Mouse (Mus musculus) mammary gland, adult 2 months (tissue): ENCODE measurements around the gene Gnl2. TPM values are rescaled to one million over a fixed set of nuclear protein-coding genes. Genes with fewer than 3 reads are reported as not detected.

Experiments
- polyA plus RNA-seq: library from polyadenylated mRNA; depleted of rRNA; stranded (reverse); fragments of >200 nt; gene quantifications from 2 replicates; pipeline ENCODE4 v1.2.3, GENCODE M21; 2012; ENCODE audit warnings: low replicate concordance; rRNA removed

The Gnl2 gene
- polyA plus RNA-seq = 10.1 and 20.9 TPM in 2 replicates

DNA sequence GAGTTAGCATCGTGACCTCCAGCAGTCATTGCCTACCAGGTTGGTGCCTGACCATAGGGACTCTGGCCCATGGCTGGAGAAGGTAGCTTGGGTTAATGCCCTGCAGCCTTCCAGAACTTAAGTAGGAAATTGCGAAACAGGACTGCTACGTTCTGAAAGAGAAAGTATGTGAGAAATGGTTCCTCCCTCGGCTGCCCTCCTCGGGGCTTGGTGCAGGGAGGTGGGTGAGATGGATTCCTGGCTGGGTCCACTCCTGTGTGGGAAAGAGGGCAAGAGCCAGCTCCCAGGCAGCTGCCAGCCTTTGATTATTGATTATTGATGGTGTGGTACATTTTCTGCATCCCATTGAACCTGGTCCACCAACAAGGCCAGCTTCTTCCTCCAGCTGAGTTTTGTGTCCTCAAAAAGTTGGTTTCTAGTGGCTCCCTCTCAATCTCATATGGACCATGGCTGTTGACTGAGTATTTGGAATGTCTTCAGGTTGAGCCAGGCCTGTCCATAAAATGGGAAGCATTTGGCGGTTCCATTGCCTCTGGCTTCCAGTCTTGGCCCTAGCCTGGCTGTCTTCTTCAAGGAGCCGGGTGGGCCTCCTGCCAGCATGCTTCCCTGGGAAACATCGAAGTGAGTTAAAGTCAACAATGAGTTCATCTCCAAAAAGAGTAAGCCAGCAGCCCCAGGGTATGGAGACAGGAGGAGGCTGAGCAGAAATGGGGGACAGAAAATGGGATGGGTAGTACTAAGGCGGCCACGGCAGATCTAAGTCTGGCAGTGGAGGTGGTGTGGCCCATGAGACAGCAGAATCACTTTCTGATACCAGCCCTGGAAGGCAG is at the start of gene Gnl2:
TSS of gene Gnl2 (plus strand) at position 780 of the 830 bp plus-strand sequence.

DNA sequence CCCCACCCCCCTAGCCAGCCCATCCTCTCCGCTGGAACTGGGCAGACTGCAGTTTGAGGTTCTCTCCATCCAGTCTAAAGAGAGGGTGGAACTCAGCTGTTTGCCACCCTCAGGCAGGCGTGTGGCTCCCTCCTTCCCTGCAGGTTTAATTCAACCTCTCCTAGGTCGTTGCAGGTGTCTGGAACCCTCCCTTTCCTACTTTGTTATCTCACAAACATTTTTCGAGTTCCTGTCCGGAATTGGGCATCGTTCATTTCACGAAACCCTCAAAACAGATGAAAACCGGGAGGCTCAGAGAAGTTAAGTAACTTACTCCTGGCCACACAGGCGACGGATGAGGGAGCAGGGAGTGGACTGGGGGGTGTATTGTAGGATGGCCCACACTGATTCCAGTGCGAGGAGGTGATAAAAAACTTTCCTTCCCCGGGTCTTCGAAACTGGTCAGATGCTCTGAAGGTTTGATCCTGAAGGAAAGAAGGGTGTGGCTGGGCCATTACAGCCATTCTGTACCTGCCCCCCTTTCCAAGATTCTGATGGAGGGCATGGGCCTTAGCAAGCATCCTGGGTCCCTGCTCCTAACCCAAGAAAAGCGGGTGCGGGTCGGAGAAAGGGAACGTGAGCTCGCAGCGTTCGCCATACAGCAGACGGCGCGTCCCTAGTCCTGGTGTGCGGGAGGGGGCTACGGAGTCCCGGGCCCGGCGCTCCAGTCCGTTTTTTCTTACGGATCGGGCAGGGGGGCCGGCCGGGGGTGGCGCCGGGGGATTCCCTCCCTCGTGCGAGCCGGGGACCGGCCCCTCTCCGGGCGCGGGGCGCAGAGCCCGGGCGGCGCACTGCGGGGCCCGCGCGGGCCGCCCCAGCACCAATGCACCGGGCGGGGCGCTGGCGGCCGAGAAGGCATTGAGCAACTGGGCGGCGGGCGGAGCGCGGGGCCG is 30.4 kb upstream of the Gnl2 start, which contains the start of gene Rspo1:
TSS of gene Rspo1 (plus strand) at position 760 of the 932 bp plus-strand sequence.

DNA sequence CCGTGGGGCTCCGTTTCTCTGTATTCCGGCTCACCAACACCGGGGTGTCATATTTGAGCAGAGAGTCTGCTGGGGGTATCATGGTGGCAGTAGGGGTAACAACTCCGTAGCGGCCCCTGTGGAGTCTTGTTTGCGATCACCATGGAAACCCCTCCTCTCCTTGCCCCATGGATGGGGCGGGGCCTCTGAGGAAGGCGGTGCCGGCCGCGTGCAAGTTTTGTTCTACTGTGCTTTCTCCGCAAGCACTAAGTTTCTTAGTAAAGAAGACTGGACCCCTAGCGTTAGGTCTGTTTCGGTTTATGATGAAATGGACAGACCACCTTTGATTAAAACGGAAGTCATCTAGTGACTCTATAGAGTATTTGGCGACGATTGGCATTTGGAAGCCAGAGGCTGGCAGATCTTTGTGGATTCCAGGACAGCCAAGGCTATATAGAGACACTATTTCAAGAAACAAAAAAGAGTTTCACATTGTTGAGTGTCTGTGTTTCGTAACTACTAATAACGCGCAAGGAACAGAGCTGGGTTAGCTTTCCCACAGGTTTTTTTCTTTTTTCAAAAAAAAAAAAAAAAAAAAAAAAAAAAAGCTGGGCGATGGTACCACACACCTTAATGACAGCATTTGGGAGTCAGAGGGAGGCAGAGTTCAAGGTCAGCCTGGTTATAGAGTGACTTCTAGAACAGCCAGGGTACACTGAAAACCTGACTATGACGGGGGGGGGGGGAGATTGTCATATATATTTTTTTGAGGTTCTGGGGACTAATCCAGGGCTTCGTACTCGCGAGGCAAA is 49.3 kb downstream of the Gnl2 start, which contains the start of gene Dnali1:
TSS of gene Dnali1 (minus strand) at position 187 of the 791 bp plus-strand sequence.

DNA sequence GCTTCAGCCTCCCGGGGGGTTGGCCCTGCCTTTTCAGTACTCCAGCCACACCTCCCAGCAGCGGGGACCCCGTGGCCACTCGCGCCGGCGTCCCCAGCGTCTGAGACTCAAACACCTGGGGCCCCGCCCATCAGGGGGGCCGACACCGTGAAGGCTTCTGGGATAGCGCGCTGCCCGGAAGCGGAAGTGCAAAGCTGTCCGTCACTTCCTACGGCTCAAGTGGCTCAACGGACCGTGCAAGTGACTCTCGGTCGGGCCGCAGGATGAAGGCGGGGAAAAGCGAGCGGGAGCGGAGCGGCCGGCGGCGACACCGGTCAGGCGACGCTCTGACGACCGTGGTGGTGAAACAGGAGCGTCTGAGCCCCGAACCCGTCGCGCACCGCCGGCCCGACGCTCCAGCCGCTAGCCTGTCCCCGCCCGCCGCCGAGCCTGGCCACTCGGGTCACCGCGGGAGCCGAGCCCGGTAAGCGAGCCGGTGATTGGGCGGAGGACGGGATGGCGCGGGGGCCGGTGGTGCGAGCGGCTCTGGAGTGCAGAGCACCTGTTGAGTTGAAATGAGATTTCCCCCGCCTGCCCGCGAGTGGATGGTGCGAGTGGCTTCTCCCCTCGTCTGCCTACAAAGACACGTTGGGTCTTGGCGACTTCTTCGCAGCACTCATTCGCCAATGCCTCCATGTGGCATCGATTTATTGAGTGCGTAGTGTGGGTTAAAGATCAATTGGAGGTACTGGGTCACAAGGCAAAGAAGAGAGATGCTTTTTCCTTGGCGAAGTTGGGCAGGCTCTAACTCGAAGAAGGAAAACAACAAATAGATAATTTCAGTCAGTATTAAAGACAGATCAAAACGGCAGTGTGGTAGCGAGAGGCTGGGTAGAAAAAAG is 50.3 kb downstream of the Gnl2 start, which contains the start of gene Snip1:
TSS of gene Snip1 (plus strand) at position 183 of the 881 bp plus-strand sequence.

DNA sequence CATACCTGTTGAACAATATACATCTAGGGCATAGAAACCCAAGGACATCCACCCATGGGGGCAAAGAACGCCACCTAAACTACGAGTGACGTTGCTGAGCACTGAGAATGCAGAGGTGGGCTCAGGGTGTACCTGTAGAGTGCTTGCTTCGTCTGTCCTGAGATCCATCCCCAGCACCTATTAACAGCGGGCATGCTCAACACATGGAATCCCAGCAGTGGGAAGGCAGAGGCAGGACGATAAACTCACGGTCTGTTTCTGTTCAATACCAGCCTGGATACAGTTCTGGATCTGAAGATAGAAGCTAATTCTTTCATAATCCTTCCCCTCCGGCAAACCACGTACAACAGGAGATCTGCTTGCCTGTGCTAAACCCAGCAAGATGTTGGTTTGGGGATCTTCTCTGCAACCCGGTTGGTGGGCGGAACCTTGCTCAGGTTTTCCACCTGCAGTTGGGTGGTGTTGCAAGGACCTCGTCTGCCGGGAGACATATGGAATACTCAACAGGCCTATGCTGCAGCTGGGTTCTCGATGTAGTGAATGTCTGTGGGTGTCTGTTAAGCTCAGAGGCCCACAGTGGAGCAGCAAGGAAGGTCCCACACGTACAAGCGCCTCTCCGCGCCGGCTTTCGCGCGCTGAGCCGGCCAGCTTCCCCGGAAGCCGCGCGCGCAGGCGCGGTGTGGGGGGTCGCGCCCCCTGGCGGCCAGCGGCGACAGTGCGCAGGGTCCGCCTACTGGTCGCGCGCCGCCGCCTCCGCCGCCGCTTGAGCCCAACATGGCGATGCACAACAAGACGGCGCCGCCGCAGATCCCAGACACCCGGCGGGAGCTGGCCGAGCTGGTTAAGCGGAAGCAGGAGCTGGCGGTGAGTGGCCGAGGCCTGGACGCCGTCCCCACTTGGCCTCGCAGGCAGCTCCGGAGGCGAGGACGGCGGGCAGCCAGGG is 68.3 kb downstream of the Gnl2 start, which contains the start of gene Meaf6:
TSS of gene Meaf6 (plus strand) at position 732 of the 943 bp plus-strand sequence.

Other genes starting within 250 kb of the Gnl2 start
- 7.1 and 8.2 TPM in 2 replicates for gene Mtf1, start 214.5 kb upstream of the Gnl2 start, polyA plus RNA-seq
- 32.9 and 51.7 TPM in 2 replicates for gene Yrdc, start 165.9 kb upstream of the Gnl2 start, polyA plus RNA-seq
- gene 1110065P20Rik, start 165.4 kb upstream of the Gnl2 start, polyA plus RNA-seq = 36.2 and 51.3 TPM in 2 replicates
- 0.99 and 1.1 TPM in 2 replicates for gene Maneal, start 154.4 kb upstream of the Gnl2 start, polyA plus RNA-seq
- 0.09 and 0.11 TPM in 2 replicates for gene Epha10, start 135.7 kb upstream of the Gnl2 start, polyA plus RNA-seq
- gene 9930104L06Rik, start 79.5 kb upstream of the Gnl2 start, polyA plus RNA-seq = 9.7 and 11.8 TPM in 2 replicates
- 2.2 and 5.8 TPM in 2 replicates for gene Cdca8, start 77.3 kb upstream of the Gnl2 start, polyA plus RNA-seq
- gene Rspo1, start 30.2 kb upstream of the Gnl2 start, polyA plus RNA-seq = 2.4 and 3.4 TPM in 2 replicates
- gene Dnali1, start 49.1 kb downstream of the Gnl2 start, polyA plus RNA-seq = 0.17 TPM in 1 of 2 replicates, not detected in the other
- gene Snip1, start 50.1 kb downstream of the Gnl2 start, polyA plus RNA-seq = 8.2 and 10.9 TPM in 2 replicates
- 10.8 and 20.1 TPM in 2 replicates for gene Meaf6, start 68.5 kb downstream of the Gnl2 start, polyA plus RNA-seq
- gene Zc3h12a, start 111.3 kb downstream of the Gnl2 start, polyA plus RNA-seq = 15.6 and 26.2 TPM in 2 replicates